Mouse (Mus musculus): ENCODE measurements around the gene Mrpl48.

DNA sequence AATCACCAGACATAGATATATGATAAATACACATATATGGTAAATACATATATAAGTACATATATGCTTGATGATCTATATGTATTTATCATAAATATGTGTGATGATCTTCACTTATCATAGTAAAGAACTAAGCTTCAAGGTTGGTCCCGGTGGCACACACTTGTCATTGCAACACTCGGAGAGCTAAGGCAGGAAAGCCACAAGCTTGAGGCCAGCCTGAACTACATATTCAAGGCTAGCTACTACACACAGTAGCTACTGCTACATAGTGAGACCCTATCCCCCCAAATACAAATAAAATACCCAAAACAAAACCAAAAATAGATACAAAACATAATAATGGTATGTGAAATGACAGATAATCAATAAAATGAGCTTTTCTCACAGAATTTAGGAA is 72.3 kb downstream of the Mrpl48 start:
- TF ChIP-seq CTCF (IDR thresholded peaks at IDR 0.05 in 2 of 3, conservative IDR thresholded peaks at IDR 0.05 in 1 of 3; ENCODE audit: control insufficient read depth in 1 of 3, insufficient read depth in 1 of 3, low read depth in 2 of 3, low read length in 3 of 3, poor library complexity in 1 of 3, severe bottlenecking in 1 of 3) (no peak), GATA1 (IDR thresholded peaks at IDR 0.05; ENCODE audit: low read depth, low read length) (no peak), NELFE (IDR thresholded peaks at IDR 0.05; ENCODE audit: low read depth, low read length) (no peak), EP300 (IDR thresholded peaks at IDR 0.05; ENCODE audit: low read depth in 1 of 2, low read length in 2 of 2) (no peak), MYC (IDR thresholded peaks at IDR 0.05; ENCODE audit: low read depth, low read length) (no peak), POLR2A (IDR thresholded peaks at IDR 0.05; ENCODE audit: control insufficient read depth in 1 of 2, insufficient read depth in 1 of 2, low read depth in 1 of 2, low read length in 2 of 2, poor library complexity in 1 of 2) (no peak), ZC3H11A (IDR thresholded peaks at IDR 0.05; ENCODE audit: low read depth, low read length) (no peak)
